Mouse (Mus musculus): ENCODE data around the gene Cryab.

DNA sequence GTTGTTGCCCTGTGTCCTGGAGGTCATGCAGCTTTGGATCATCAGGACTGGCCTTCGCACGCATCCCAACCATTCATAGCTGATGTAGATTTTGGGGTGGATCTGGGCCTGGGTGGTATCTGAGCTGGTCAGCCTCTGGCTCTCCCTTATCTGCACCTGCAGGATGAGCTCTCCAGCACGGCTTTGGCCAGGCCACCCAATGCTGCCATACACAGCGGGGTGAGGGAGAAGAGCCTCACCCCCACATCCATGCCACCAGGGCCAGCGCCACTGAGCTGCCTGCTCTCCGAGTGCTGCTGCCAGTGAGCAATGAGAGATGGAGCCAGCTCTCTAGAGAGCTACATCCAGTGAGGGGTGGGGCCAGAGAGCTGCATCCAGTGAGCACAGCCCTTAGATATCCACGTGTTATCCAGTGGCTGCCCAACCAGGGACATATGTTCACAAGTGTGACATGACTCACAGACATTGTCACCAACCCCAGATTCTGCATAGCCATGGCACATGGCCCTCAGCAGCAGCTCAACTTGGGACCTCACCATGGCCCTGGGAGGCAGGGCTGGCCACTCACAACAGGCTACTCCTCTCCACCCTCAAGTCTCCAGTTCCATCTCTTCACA, 52.0 kb downstream of the Cryab start:
- TF ChIP-seq MAFK (IDR thresholded peaks at IDR 0.05; ENCODE audit: insufficient read depth, low read depth, low read length) (no peak), ZC3H11A (IDR thresholded peaks at IDR 0.05; ENCODE audit: borderline replicate concordance, low read depth, low read length) (no peak), HCFC1 (IDR thresholded peaks at IDR 0.05; ENCODE audit: borderline replicate concordance, insufficient read depth, low read length) (no peak)
